Mouse (Mus musculus) neutrophil, adult 5-6 weeks (primary cell): Measurements from ENCODE around the gene Dnah11. TPM values are rescaled to one million over a fixed set of nuclear protein-coding genes. Genes with fewer than 3 reads are reported as not detected.
"Not testable (repeated sequence)": the region's sequence is repeated elsewhere in the genome, so short reads cannot be mapped to it uniquely, and the experiment has no call there.

Experiments used
- ATAC-seq: fragments of 151-379, 151-347 bp; 2 replicates; pipeline ENCODE4 v1.8.0; 2017; ENCODE audit warnings: mild to moderate bottlenecking, moderate TSS enrichment; ENCODE audit not compliant: insufficient number of reproducible peaks, poor library complexity, low FRiP score, severe bottlenecking; ENCODE audit errors: extremely low read depth
- total RNA-seq: library from RNA; stranded (forward); fragments of 200-1000 nt; gene quantifications from 2 replicates; pipeline ENCODE4 v1.2.3, GENCODE M21; 2017

Gene Dnah11
- total RNA-seq, 1 experiment from 2014 or later = not detected

DNA sequence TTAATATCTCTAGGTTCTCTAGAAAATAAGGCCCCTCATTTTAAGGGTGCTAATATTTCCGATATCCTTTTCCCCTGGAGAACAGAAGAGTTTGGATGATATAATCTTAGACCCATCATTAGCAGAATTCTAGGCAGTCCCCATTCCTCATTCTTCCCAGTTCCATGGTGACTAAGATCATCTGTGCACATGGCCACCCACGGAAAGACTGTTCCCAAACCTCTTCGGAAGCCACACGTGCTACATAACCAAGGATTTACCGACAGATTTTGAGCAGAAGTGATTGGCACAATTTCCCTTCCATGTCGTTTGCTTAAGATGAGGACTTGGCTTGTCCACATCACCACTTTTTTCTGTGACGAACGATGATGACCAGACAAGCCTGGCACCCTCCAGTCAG is 295.2 kb downstream of the Dnah11 start:
- ATAC-seq = no peak

GRCm38 (mm10) chr12:117901352-117901751 is 297.5 kb downstream of the Dnah11 start:
- ATAC-seq = not testable (repeated sequence)

GRCm38 (mm10) chr12:117900798-117901197 is 298.0 kb downstream of the Dnah11 start:
- not testable (repeated sequence) for ATAC-seq

- no peak for ATAC-seq
These were observed 311.4 kb downstream of the Dnah11 start for GRCm38 (mm10) chr12:117887422-117887821.

GRCm38 (mm10) chr12:117884627-117885026 is 314.2 kb downstream of the Dnah11 start:
- ATAC-seq = no peak

DNA sequence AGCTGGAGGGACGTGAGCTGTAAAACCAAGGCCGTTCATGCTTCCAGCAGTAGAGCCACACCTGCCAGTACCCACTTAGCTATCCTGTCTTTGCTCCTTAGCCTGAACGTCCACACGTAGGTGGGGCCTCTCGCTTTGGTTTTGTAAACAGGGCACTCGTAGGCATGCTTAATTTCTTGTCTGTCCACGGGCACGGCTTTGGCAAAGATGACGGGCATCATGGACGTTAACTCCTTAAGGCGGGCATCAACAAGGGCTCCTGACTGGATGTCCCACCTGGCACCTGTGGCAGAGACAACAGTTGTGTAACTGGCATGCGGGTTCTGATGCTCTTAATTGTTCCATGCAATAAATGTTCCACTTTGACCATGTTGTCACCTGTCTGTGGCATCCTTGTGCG is 320.5 kb downstream of the Dnah11 start:
- ATAC-seq = no peak

GRCm38 (mm10) chr12:117872265-117872664 is 326.6 kb downstream of the Dnah11 start:
- no peak for ATAC-seq

- ATAC-seq = no peak
These were observed 330.9 kb downstream of the Dnah11 start for GRCm38 (mm10) chr12:117867708-117868564.

DNA sequence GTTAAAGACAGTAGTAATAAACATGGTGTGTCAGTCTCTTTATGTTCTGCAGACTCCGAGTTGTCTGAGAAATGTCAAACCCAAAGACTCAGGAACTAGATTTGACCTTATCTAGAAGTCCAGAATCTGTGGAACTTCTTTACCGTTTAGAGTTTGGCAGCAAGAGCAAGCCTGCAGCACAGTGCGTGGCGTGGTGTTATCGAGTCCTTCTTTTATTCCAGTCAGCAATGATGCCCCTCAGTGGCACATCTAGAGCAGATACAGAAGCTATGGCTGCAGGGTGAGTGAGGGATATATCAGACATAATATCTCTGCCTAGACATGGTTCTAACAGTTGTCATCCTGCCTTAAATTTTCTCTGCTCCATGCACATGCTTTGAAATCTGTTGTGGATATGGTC is 336.2 kb downstream of the Dnah11 start:
- no peak for ATAC-seq

DNA sequence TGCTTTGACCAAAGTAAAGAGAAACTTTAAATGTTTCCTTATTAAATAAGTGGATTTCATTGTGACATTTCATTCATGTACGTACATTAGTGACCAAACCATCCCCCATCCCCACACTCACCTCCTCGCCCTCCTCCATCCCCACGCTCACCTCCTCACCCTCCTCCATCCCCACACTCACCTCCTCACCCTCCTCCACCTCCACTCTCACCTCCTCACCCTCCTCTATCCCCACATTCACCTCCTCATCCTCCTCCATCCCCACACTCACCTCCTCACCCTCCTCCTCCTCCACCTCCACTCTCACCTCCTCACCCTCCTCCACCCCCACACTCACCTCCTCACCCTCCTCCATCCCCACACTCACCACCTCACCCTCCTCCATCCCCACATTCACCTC is 337.6 kb downstream of the Dnah11 start:
- peak; percentile 21 for ATAC-seq

- no peak for ATAC-seq
These were observed 338.0 kb downstream of the Dnah11 start for GRCm38 (mm10) chr12:117860840-117861239.

DNA sequence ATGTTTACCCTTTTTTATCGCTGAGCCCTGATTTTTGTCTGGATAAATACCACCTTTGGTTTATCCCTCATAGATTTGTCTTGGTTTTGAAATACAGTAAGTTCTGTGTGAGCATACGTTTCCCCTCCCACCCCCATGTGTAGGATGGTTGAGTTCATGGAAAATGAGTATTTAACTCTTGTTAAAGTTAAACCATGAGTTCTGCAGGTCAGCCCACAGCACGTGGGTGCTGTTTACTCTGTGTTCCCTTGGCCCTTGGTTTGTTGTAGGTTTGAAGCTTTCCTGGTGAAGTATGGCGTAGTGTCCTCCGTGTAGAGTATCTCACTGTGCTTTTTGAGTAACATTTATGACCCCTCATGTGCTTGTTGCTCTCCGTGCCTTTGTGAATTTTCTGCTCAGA is 341.0 kb downstream of the Dnah11 start:
- ATAC-seq = no peak

- ATAC-seq = no peak
These were observed 341.8 kb downstream of the Dnah11 start for GRCm38 (mm10) chr12:117857023-117857422.

- peak; percentile 83 for ATAC-seq
These were observed 345.5 kb downstream of the Dnah11 start for GRCm38 (mm10) chr12:117853316-117853715.

- ATAC-seq = no peak
These were observed 348.4 kb downstream of the Dnah11 start for GRCm38 (mm10) chr12:117850472-117850871.

DNA sequence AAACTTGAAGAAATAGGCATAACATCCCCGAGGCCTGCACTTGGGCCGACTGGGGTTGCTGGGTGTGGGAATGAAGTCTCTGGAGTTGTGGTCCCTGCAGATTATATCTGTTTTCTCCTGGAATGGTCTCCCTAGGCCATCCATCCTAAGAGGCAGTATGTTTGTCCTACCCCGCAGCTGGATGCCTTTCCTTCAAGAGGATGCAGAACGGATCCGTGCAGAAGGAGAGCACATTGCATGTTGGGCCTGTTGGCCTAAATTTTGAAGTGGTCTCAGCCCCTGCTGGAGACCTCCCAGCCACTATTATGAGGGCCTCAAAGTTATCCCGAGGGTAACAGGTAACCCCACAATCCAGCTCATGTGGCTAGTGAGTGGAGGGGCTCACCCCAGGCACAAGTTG is 350.2 kb downstream of the Dnah11 start:
- no peak for ATAC-seq

- no peak for ATAC-seq
These were observed 353.9 kb downstream of the Dnah11 start for GRCm38 (mm10) chr12:117844917-117845316.

DNA sequence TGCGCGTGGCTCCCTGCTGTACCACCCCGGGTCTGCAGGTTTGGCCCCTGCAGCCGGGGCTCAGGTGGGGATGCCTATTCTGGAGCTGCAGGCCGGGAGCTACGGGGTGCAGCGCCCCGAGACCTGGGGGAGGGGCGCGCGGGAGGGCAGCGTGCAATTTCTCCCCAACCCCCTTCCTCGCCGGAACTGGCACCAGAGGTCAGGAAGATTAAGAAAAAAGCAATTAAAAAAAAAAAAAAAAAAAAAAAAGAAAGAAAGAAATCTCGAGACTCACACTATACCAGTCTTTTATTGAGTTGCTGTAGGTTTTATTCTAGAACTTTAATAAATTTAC is 354.8 kb downstream of the Dnah11 start:
- ATAC-seq = no peak

- peak; percentile 65 for ATAC-seq
These were observed 355.4 kb downstream of the Dnah11 start for GRCm38 (mm10) chr12:117843302-117844074.

- no peak for ATAC-seq
These were observed 356.2 kb downstream of the Dnah11 start for GRCm38 (mm10) chr12:117842676-117843075.
